Mouse (Mus musculus) testis, adult 2 months (tissue): ENCODE measurements around the gene Bcl2l10.

Source experiments
- CTCF ChIP-seq: fragments of 200-500 bp; IDR thresholded peaks from 2 replicates; pipeline ENCODE4 v1.5.1; 2012; ENCODE audit warnings: low read depth, mild to moderate bottlenecking, inconsistent platforms, low read length, moderate library complexity; ENCODE audit not compliant: control insufficient read depth, insufficient read depth, insufficient replicate concordance
- POLR2A ChIP-seq: fragments of 200-500 bp; IDR thresholded peaks from 2 replicates; pipeline ENCODE4 v1.6.1; 2012; ENCODE audit warnings: low read depth, mild to moderate bottlenecking, inconsistent platforms, low read length, moderate library complexity; ENCODE audit not compliant: control insufficient read depth

DNA sequence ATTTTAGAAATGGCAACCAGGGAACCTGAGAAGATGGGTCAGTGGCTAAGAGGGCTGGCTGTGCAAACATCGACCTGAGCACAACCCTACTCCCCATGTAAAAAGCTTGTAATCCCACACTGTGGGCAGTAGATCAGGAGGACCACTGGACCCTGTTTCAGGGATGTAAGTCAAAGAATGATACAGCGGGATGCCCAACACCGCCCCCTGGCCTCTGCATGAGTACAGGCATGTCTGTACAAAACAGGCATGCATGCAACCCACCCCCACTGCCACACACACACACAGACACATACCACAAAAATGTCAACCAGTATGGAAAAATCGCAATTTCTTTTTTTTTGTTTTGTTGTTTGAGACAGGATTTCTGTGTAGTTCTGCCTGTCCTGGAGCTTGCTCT lies 51.5 kb downstream of the Bcl2l10 start:
- no peak for TF ChIP-seq POLR2A
- TF ChIP-seq CTCF: no peak
